Mouse (Mus musculus): ENCODE measurements around the gene Frmpd4.

DNA sequence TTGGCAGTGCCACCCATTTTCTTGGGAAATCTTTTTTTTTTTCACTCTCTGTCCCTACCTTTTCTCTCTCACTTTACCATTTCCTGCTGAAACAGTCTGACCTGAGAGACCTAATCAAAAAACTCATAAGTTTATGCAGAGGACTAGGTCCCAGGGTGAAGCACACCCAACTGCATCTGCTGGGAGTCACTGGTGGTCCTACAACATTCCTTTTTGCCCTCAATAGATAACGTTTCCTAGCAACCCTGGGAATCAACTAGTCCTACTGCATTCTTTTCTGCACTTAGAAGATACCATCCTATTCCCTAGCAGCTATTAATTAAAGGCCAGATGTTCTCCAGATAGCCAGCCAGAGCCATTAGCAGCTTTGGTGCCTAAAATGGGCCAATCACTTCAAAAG, 71.8 kb downstream of the Frmpd4 start:
- TF ChIP-seq POLR2AphosphoS2 (IDR thresholded peaks at IDR 0.05; ENCODE audit: insufficient read length, low read depth) = no peak
- no peak for TF ChIP-seq USF1 (IDR thresholded peaks at IDR 0.05; ENCODE audit: low read depth)
- no peak for TF ChIP-seq MAX (IDR thresholded peaks at IDR 0.05; ENCODE audit: low read depth)
- no peak for TF ChIP-seq POLR2A (IDR thresholded peaks at IDR 0.05; ENCODE audit: insufficient read length, low read depth)
- TF ChIP-seq REST (IDR thresholded peaks at IDR 0.05; ENCODE audit: insufficient read depth, insufficient read length) = no peak
- TF ChIP-seq CEBPB (IDR thresholded peaks at IDR 0.05; ENCODE audit: insufficient read depth, poor library complexity, severe bottlenecking) = no peak
- TF ChIP-seq E2F4 (IDR thresholded peaks at IDR 0.05; ENCODE audit: insufficient read depth) = no peak
- no peak for TF ChIP-seq TCF12 (IDR thresholded peaks at IDR 0.05; ENCODE audit: insufficient read depth, poor library complexity, severe bottlenecking)
- TF ChIP-seq TCF3 (IDR thresholded peaks at IDR 0.05; ENCODE audit: insufficient read length, low read depth) = no peak
- TF ChIP-seq MYOD1 (IDR thresholded peaks at IDR 0.05; ENCODE audit: control insufficient read depth in 1 of 3, insufficient read length in 2 of 3, low read depth in 2 of 3) = no peak
- no peak for TF ChIP-seq MYOG (IDR thresholded peaks at IDR 0.05; ENCODE audit: control insufficient read depth in 1 of 3, insufficient read depth in 1 of 3, insufficient read length in 2 of 3, low read depth in 2 of 3)
- TF ChIP-seq SRF (IDR thresholded peaks at IDR 0.05; ENCODE audit: control insufficient read depth, insufficient read length, low read depth) = no peak

Measured in myocyte (in vitro differentiated cells).